Mouse (Mus musculus) stomach, embryonic 15.5 days (tissue): Measurements from ENCODE around the gene Gm9821. TPM values are rescaled to one million over a fixed set of nuclear protein-coding genes. Genes with fewer than 3 reads are reported as not detected.
A peak's percentile ranks its signal among the peaks of the same experiment; 100 is the strongest.

Experiments
- ATAC-seq: fragments of 200-750 bp; cut with Nextera tagmentation; 2 replicates; pipeline ENCODE4 v1.8.0; 2017; ENCODE audit warnings: low read depth, moderate number of reproducible peaks, moderate TSS enrichment; ENCODE audit not compliant: insufficient read depth, low FRiP score
- H3K27ac ChIP-seq: fragments of 300-500 bp; sonication (generic); 2 replicates; pipeline ENCODE4 v1.5.1; 2015; ENCODE audit warnings: mild to moderate bottlenecking, inconsistent platforms
- H3K27me3 ChIP-seq: fragments of 300-500 bp; sonication (generic); replicated peaks from 2 replicates; pipeline ENCODE4 v1.6.1; 2015; ENCODE audit warnings: inconsistent platforms
- H3K36me3 ChIP-seq: fragments of 300-500 bp; sonication (generic); 2 replicates; pipeline ENCODE4 v1.6.1; 2015; ENCODE audit warnings: inconsistent platforms
- H3K4me1 ChIP-seq: fragments of 300-500 bp; sonication (generic); 2 replicates; pipeline ENCODE4 v1.6.1; 2015; ENCODE audit warnings: inconsistent platforms
- H3K4me2 ChIP-seq: fragments of 300-500 bp; sonication (generic); 2 replicates; pipeline ENCODE4 v1.6.1; 2015; ENCODE audit warnings: mild to moderate bottlenecking, inconsistent platforms
- H3K4me3 ChIP-seq: fragments of 300-500 bp; sonication (generic); replicated peaks from 2 replicates; pipeline ENCODE4 v1.5.1; 2015; ENCODE audit warnings: inconsistent platforms
- H3K9ac ChIP-seq: fragments of 300-500 bp; sonication (generic); 2 replicates; pipeline ENCODE4 v1.6.1; 2015; ENCODE audit warnings: inconsistent platforms
- H3K9me3 ChIP-seq: fragments of 300-500 bp; sonication (generic); 2 replicates; pipeline ENCODE4 v1.6.1; 2016; ENCODE audit warnings: inconsistent platforms
- WGBS: fragments of 180-500 bp; shearing (Covaris S2); methylation state at CpG from one replicate; pipeline ENCODE4 v1.1.7; 2015; 5-methylcytosine and 5-hydroxymethylcytosine counted together
- polyA plus RNA-seq: library from polyadenylated mRNA; unstranded; fragments of >200 nt; fragmentation: Nextera tagmentation; extraction: Ambion mirVana; gene quantifications from 2 replicates; pipeline ENCODE4 v1.2.1, GENCODE M21; 2015

Gene Gm9821
- polyA plus RNA-seq, 1 experiment from 2014 or later: 0.71 TPM

- Histone ChIP-seq H3K9ac (no peak overlapping the region), H3K27ac (no peak overlapping the region), H3K9me3 (no peaks in the 10 kb centered on the region), H3K36me3 (0 out of 2 replicates have a peak, but pooled peaks cover 4% of the 10 kb centered on the region), H3K4me3 (no peak overlapping the region), H3K27me3 (peaks cover 17% of the 10 kb centered on the region), H3K4me2 (no peak overlapping the region), H3K4me1 (peaks cover 39% of the 10 kb centered on the region)
- WGBS: 64% methylated on average over 23 of the region's 23 CpGs
- no peak for ATAC-seq
Observed at GRCm38 (mm10) chr2:91928534-91929350, 16.8 kb upstream of the Gm9821 start.

- Histone ChIP-seq H3K27me3 (peaks cover 11% of the 10 kb centered on the region), H3K36me3 (0 out of 2 replicates have a peak, but pooled peaks cover 4% of the 10 kb centered on the region), H3K9me3 (no peaks in the 10 kb centered on the region), H3K4me1 (peaks cover 37% of the 10 kb centered on the region), H3K27ac (no peak overlapping the region), H3K4me3 (no peak overlapping the region), H3K4me2 (no peak overlapping the region), H3K9ac (no peak overlapping the region)
- 58% methylated on average over 3 of the region's 3 CpGs for WGBS
- ATAC-seq: no peak
Observed at GRCm38 (mm10) chr2:91929455-91929854, 16.0 kb upstream of the Gm9821 start.

DNA sequence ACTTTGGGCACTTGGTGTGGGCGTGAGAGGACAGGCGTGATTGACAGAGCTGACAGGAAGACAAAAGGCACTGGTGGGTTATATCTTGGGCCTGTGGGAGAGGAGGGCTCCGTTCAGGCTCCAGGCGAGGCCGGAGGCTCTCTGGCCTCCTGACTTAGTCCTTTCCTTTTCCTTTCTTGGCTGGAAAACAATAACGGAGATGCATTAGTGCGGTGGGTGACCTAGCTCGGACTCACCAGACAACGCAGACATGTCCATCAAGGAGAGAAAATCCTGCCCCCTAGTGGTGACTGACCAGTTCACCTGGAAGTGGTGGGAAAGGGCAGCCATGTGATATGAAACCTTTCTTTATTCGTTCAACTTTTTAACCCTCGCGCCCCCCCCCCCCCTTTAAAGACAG is 15.6 kb upstream of the Gm9821 start:
- 0 out of 2 replicates have a peak, but pooled peaks cover 4% of the 10 kb centered on the region for H3K36me3 ChIP-seq
- no peaks in the 10 kb centered on the region for H3K9me3 ChIP-seq
- no peak for ATAC-seq
- H3K4me1 ChIP-seq: peaks cover 37% of the 10 kb centered on the region
- no peak overlapping the region for H3K27ac ChIP-seq
- no peak overlapping the region for H3K9ac ChIP-seq
- 12% methylated on average over 12 of the region's 12 CpGs for WGBS
- H3K27me3 ChIP-seq: peaks cover 7% of the 10 kb centered on the region
- H3K4me3 ChIP-seq: peak overlapping the region; percentile 64
- H3K4me2 ChIP-seq: peak overlapping the region; percentile 66

- H3K36me3 ChIP-seq: 0 out of 2 replicates have a peak, but pooled peaks cover 4% of the 10 kb centered on the region
- H3K27me3 ChIP-seq: no peaks in the 10 kb centered on the region
- peak overlapping the region; percentile 88 for H3K27ac ChIP-seq
- H3K4me3 ChIP-seq: peak overlapping the region; percentile 64
- no peak for ATAC-seq
- 10% methylated on average over 23 of the region's 23 CpGs for WGBS
- peak overlapping the region; percentile 69 for H3K9ac ChIP-seq
- no peaks in the 10 kb centered on the region for H3K9me3 ChIP-seq
- H3K4me1 ChIP-seq: peaks cover 37% of the 10 kb centered on the region
- peak overlapping the region; percentile 66 for H3K4me2 ChIP-seq
Observed at GRCm38 (mm10) chr2:91930761-91931291, 14.7 kb upstream of the Gm9821 start.

- peaks cover 37% of the 10 kb centered on the region for H3K4me1 ChIP-seq
- peak overlapping the region; percentile 88 for H3K27ac ChIP-seq
- H3K9me3 ChIP-seq: no peaks in the 10 kb centered on the region
- H3K4me3 ChIP-seq: peak overlapping the region; percentile 64
- peak overlapping the region; percentile 69 for H3K9ac ChIP-seq
- H3K27me3 ChIP-seq: no peaks in the 10 kb centered on the region
- H3K4me2 ChIP-seq: peak overlapping the region; percentile 66
- WGBS: 2% methylated on average over 50 of the region's 50 CpGs
- H3K36me3 ChIP-seq: peaks cover 9% of the 10 kb centered on the region
- ATAC-seq: peak; percentile 61
Observed at GRCm38 (mm10) chr2:91931328-91932159, 14.0 kb upstream of the Gm9821 start.

- Histone ChIP-seq H3K27me3 (no peaks in the 10 kb centered on the region), H3K4me1 (peaks cover 37% of the 10 kb centered on the region), H3K9me3 (no peaks in the 10 kb centered on the region), H3K4me3 (peak within 1 kb of the TSS; percentile 64), H3K27ac (peak within 1 kb of the TSS; percentile 88), H3K4me2 (peak within 1 kb of the TSS; percentile 66), H3K9ac (peak within 1 kb of the TSS; percentile 69), H3K36me3 (peaks cover 16% of the 10 kb centered on the region)
- 4% methylated on average over 16 of the region's 16 CpGs for WGBS
- no peak for ATAC-seq
Observed at GRCm38 (mm10) chr2:91932160-91932711, 13.3 kb upstream of the Gm9821 start, which contains the start of gene Mdk. Gene Mdk, minus strand, starts transcription at chr2:91932297.

- H3K4me1 ChIP-seq: peaks cover 37% of the 10 kb centered on the region
- 23% methylated on average over 6 of the region's 6 CpGs for WGBS
Observed at GRCm38 (mm10) chr2:91932737-91933350, 12.7 kb upstream of the Gm9821 start.

DNA sequence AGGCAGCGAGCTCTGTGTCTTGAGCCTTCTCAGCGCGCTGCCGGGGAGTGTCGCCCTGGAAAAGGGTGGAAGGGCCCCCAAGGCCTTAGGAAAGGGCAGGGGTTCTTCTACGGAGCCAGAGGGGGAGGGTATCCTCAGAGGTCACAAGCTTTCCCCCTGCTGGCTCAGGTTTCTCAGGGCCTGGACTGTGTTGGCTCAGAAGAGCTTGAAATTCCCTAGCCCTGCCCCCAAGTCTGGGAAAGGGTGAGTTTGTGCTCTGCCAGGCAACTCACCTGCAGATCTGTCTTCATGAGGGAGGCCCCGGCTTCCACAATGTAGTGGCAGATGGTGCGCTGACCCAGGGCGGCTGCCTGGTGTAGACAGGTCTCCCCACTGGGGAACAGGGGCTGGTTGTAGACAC is 12.0 kb upstream of the Gm9821 start:
- Histone ChIP-seq H3K4me1 (peaks cover 31% of the 10 kb centered on the region), H3K36me3 (peaks cover 27% of the 10 kb centered on the region), H3K4me2 (no peak overlapping the region), H3K4me3 (no peak overlapping the region), H3K27ac (0 out of 2 replicates have a peak overlapping the region, but pooled peaks have one; percentile 88), H3K27me3 (no peaks in the 10 kb centered on the region), H3K9ac (no peak overlapping the region), H3K9me3 (no peaks in the 10 kb centered on the region)
- WGBS: 48% methylated on average over 9 of the region's 9 CpGs
- no peak for ATAC-seq

More at GRCm38 (mm10) chr2:91932737-91933350, 12.7 kb upstream of the Gm9821 start:
- peaks cover 22% of the 10 kb centered on the region for H3K36me3 ChIP-seq
- H3K4me2 ChIP-seq: peak overlapping the region; percentile 66
- no peaks in the 10 kb centered on the region for H3K9me3 ChIP-seq
- H3K27me3 ChIP-seq: no peaks in the 10 kb centered on the region
- H3K4me3 ChIP-seq: peak overlapping the region; percentile 64; the same call in 1 of the 2 replicates
- no peak overlapping the region for H3K9ac ChIP-seq
- peak overlapping the region; percentile 88; the same call in 1 of the 2 replicates for H3K27ac ChIP-seq
- no peak for ATAC-seq

DNA sequence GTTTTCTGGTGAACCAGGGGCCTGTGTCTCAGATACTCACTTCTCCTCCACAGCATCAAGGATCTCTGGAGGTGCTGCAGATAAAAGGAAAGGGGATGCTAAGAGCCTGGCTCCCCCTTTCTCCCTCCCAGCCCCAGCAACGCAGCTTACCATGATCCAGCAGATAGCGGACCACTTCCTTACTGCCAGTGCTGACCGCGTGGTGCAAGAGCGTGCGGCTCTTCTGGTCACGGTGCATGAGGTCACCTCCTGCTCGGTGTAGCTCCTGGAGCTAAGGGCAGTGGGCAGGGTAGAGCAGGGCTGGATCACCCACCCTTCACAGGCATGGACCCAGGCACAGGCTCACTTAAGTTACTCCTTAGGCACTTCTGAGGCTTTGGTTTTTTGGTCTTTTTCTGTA is 11.5 kb upstream of the Gm9821 start:
- peaks cover 33% of the 10 kb centered on the region for H3K36me3 ChIP-seq
- no peak overlapping the region for H3K4me2 ChIP-seq
- no peaks in the 10 kb centered on the region for H3K27me3 ChIP-seq
- H3K9ac ChIP-seq: no peak overlapping the region
- 31% methylated on average over 8 of the region's 8 CpGs for WGBS
- no peak overlapping the region for H3K4me3 ChIP-seq
- H3K27ac ChIP-seq: no peak overlapping the region
- H3K4me1 ChIP-seq: peaks cover 29% of the 10 kb centered on the region
- no peak for ATAC-seq
- H3K9me3 ChIP-seq: no peaks in the 10 kb centered on the region

DNA sequence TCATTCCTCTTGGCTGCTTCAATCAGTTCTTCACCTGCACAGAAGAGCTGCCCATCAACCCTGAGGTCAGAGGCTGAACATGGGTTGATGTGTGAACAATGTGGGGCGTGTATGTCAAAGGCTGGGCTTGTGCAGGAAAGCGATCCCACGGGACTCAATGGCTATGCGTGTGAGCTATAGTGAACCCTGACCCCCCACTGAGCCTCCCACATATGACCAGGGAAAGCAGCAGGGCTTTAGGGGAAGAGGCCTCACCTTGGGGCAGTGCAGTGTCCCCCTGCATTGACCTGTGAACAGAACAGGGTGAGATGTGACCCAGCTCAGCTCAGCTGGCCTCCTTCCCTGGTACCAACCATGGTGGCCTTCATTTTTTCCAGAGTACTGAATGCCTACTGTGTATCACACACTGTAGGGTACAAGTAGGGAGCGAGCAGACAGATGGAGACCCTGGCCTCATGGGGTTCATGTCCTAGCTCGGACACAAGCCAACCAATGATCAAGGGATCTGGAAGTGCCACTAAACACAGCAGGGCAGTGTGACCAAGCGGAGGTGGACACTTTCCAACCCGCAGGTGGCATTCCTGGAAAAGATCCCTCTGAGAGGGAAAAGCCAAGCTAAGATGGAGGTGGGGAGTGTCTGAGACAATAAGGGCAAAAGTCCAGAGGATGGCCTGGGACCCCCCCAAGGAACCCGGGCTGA is 10.5 kb upstream of the Gm9821 start:
- peaks cover 29% of the 10 kb centered on the region for H3K4me1 ChIP-seq
- ATAC-seq: no peak
- peaks cover 39% of the 10 kb centered on the region for H3K36me3 ChIP-seq
- H3K4me2 ChIP-seq: no peak overlapping the region
- no peaks in the 10 kb centered on the region for H3K9me3 ChIP-seq
- no peak overlapping the region for H3K9ac ChIP-seq
- no peak overlapping the region for H3K27ac ChIP-seq
- H3K27me3 ChIP-seq: no peaks in the 10 kb centered on the region
- 80% methylated on average over 9 of the region's 9 CpGs for WGBS
- no peak overlapping the region for H3K4me3 ChIP-seq
